Mouse (Mus musculus): ENCODE data around the gene Lep.

Gene Lep

GRCm38 (mm10) chr6:29117417-29118104, 57.5 kb downstream of the Lep start:
- DNase-seq (ENCODE audit: low spot score) = no peak

DNA sequence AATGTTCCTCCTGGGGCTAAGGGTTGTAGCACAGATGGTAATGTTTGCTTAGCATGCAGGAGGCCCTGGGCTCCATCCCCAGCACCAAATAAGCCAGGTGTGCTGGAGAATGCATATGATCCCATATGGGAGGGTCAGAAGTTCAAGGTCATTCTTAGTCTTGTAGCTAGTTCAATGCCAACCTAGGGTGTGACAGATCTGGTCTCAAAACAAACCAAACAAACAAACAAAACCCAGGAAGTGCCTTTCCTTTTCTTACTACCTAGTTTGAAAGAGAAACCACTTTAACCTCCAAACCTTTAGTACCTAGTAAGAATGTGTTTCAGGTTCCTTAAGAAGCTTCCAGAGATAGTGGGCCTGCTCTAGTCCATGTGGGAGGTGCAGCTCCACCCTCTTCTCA, 58.2 kb downstream of the Lep start:
- DNase-seq (ENCODE audit: low spot score) = no peak

- no peak for DNase-seq (ENCODE audit: low spot score)
Observed at GRCm38 (mm10) chr6:29118963-29119362, 58.9 kb downstream of the Lep start.

GRCm38 (mm10) chr6:29119990-29120389, 60.0 kb downstream of the Lep start:
- DNase-seq (ENCODE audit: low spot score) = no peak

All from layer of hippocampus, adult 9-10 months (tissue).